Mouse (Mus musculus): ENCODE measurements at regions not wholly inside any gene's neighbourhood (a gene's known extent, or its start where the extent isn't known, plus 50 kb on each side); places are given as distances from the start of the nearest gene placed in this dataset.

DNA sequence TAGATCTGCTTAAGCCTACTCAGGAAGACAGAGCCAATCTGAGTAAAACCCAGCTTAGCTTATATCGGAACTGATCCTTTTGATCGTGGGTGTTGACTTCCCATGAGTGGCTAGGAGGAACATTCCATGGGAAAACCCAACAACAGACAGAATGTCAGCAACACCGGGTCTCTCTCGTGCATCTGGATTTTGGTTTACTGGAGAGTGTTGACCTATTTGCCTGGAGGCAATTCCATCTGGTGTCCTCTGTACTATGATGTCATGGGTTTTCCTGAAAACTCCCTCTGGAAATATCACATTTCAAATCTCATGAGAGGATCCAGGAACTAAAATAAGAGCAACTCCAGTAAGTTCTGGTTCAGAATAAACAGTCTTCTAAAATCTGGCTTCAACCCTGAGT is 188.5 kb downstream of the Pfkfb3 start:
- TF ChIP-seq CTCF (IDR thresholded peaks at IDR 0.05; ENCODE audit: low read depth), result no peak
- TF ChIP-seq EP300 (optimal IDR thresholded peaks at IDR 0.05), result no peak

All from stomach, postnatal 0 days (tissue).